Mouse (Mus musculus) testis, adult 2 months (tissue): Measurements from ENCODE around the gene Apol9b.
"Not testable (repeated sequence)": the region's sequence is repeated elsewhere in the genome, so short reads cannot be mapped to it uniquely, and the experiment has no call there.

ENCODE experiments used
- CTCF ChIP-seq: fragments of 200-500 bp; IDR thresholded peaks from 2 replicates; pipeline ENCODE4 v1.5.1; 2012; ENCODE audit warnings: low read depth, mild to moderate bottlenecking, inconsistent platforms, low read length, moderate library complexity; ENCODE audit not compliant: control insufficient read depth, insufficient read depth, insufficient replicate concordance
- POLR2A ChIP-seq: fragments of 200-500 bp; IDR thresholded peaks from 2 replicates; pipeline ENCODE4 v1.6.1; 2012; ENCODE audit warnings: low read depth, mild to moderate bottlenecking, inconsistent platforms, low read length, moderate library complexity; ENCODE audit not compliant: control insufficient read depth

DNA sequence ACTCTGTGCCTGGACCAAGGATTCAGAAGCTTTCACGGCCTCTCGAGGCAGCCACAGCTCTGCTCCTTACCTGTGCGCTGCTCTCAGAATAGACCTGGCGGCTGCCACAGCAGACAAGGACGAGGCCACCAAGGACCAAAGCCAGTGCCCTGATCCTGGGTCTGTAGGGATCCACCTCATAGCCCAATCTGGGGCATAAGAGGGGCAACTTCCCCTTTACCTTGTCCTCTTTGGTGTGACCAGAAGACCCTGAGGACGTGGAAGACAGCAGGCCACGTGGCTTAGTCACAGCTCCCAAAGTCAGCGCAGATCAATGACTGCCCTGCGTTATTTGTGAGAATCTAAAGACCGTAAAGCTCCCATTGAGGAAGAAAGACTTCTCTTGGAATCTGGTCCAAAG, 4.0 kb downstream of the Apol9b start:
- TF ChIP-seq CTCF, POLR2A: not testable (repeated sequence)
